Mouse (Mus musculus): ENCODE measurements around the gene Rab6a. TPM values are rescaled to one million over a fixed set of nuclear protein-coding genes. Genes with fewer than 3 reads are reported as not detected.

Gene Rab6a
- polyA plus RNA-seq, 1 experiment = 17.2 TPM

- DNase-seq (ENCODE audit: low read depth, low spot score) = no peak
- WGBS = 88% methylated on average over 4 of the region's 4 CpGs
Measured at GRCm38 (mm10) chr7:100616121-100616857, 9.1 kb downstream of the Rab6a start.

DNA sequence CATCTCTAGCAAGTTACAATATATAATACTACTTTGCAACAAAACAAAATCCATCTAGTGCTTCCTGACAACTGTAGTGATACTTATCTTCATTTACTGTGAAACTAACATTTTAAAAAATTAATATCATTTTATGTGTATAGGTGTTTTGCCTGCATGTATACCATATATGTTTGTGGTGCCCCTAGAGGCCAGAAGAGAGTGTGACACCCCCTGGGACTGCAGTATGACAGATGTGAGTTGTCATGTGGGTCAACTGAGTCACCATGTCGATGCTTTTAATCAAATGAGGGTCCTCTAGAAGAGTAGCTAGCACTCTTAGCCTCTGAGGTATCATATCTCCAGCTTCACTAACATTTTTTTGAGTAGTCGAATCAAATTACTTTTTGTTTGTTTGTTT lies 15.1 kb downstream of the Rab6a start:
- no peak for DNase-seq (ENCODE audit: low read depth, low spot score)
- 79% methylated on average over 2 of the region's 2 CpGs for WGBS

DNA sequence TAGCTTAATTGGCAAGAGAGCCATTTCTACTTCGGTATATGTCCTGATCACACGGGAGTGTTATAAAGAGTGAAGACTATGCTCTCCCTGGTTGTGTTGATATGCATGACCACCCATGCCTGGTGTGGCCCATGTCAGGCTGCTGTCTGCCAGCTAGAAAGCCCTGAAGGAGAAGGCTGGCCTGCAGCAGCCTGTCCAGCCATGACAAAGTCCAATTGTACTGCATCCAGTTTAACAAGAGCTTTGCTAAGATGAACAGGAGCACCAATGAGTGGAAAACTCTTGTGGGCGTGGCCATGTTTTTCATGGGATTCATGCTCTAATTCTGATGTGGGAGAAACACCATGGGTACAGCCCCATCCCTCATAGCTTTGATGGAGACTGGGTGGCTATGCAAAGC lies 17.3 kb downstream of the Rab6a start:
- no peak for DNase-seq (ENCODE audit: low read depth, low spot score)
- WGBS = 55% methylated on average over 3 of the region's 3 CpGs

DNA sequence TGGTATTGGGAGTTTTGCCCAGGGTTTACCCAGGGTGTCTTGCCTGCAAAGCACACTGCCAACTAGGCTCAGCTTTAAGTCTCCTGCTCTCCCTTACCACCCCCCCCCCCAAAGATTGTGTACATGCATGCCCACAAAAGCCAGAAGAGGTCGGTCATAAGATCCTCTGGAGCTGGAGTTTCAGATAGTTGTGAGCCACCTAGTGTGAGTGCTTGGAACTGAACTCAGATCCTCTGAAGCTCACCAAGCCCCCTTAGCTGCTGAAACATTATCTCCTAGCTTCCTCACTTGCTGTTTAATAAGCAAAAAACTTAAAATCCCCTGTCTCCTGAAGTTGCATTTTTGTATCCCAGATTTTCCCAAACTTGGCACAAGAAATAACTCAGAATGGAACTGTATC lies 30.4 kb downstream of the Rab6a start:
- WGBS = 10% methylated on average over 1 of the region's 1 CpGs
- no peak for DNase-seq (ENCODE audit: low read depth, low spot score)

GRCm38 (mm10) chr7:100642413-100642812 lies 35.2 kb downstream of the Rab6a start:
- DNase-seq (ENCODE audit: low read depth, low spot score) = no peak
- WGBS = 56% methylated on average over 4 of the region's 4 CpGs

- DNase-seq (ENCODE audit: low read depth, low spot score) = peak; percentile 14
- 48% methylated on average over 3 of the region's 3 CpGs for WGBS
Measured at GRCm38 (mm10) chr7:100645147-100645546, 37.9 kb downstream of the Rab6a start.

DNA sequence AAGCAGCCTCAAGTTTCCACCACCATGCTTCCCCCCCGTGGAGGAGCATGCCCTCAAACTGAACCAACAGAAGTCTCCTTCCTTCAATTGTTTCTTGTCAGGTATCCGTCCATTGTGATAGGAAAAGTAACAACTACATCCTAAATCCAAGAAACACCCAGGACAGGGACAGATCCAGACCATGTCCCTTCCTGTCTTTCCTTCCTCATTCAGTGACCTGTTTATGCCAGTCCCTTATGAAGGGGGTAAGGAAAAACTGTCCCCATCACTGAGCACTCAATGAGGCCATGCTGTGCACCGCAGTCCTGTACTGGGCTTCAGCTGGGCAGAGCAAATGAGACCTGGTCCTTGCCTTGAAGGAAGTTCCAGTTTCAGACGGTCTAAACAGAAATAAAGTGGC lies 41.9 kb downstream of the Rab6a start:
- DNase-seq (ENCODE audit: low read depth, low spot score) = no peak
- 74% methylated on average over 4 of the region's 4 CpGs for WGBS

- 82% methylated on average over 8 of the region's 8 CpGs for WGBS
- DNase-seq (ENCODE audit: low read depth, low spot score) = no peak
Measured at GRCm38 (mm10) chr7:100649826-100650225, 42.6 kb downstream of the Rab6a start.

DNA sequence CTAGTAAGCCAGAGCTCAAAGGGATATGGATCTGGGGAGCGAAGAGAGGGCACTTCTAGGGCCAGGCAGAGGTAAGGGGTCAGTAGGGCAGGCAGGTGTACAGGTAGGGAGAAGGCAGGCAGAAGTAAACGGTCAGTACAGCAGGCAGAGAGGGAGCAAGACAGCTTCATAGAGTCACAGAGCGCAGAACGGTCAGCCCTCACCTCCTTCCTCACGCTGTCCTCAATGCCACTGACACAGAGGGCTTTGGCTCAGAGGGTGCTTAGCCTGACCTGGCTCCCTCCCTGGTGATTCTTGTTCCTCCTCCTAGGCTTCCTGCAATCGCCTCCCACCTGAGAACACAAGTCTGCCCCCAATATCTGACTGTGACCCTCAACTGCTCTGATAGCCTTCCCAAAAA lies 43.2 kb downstream of the Rab6a start:
- 81% methylated on average over 6 of the region's 6 CpGs for WGBS
- DNase-seq (ENCODE audit: low read depth, low spot score) = no peak

- no peak for DNase-seq (ENCODE audit: low read depth, low spot score)
Measured at GRCm38 (mm10) chr7:100651011-100651410, 43.8 kb downstream of the Rab6a start.

DNA sequence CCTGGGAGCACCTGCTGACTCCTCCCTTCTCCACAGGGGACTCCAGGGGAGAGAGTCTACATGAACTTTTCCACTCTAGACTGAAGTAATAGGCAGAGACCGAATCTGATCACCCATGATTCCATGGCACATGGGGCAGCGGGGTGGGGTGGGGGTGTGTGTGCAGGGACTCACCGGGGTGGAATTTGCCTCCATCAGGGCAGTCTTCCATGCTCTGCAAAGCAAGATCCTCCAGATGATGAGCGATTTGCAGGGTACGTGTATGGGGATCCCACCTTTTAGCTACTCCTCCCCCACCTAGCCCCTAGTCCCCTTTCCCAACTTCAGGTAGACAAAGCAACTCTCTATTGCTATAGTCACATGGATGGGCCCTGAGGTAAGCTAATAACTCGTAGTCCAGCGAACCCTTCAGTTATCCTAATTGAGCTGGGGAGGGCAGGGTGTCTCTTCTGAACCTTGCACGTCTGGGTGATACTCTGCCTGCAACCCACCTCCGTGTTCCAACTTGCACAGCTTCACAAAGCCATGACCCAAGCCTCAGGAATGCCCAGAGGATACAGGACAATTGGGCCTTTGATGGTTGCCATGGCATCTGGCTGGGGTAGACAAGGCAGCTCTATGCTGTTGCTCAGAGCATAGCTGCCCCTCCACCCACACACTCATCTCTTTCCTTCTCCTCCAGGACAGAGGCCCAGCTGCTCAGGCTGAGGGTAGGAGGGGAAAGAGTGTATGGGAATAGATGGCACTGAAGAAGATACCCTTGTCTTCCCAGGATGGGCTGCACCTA lies 46.5 kb downstream of the Rab6a start:
- WGBS = 86% methylated on average over 9 of the region's 9 CpGs
- DNase-seq (ENCODE audit: low read depth, low spot score) = no peak

More at GRCm38 (mm10) chr7:100651011-100651410, 43.8 kb downstream of the Rab6a start:
- 54% methylated on average over 4 of the region's 4 CpGs for WGBS

DNA sequence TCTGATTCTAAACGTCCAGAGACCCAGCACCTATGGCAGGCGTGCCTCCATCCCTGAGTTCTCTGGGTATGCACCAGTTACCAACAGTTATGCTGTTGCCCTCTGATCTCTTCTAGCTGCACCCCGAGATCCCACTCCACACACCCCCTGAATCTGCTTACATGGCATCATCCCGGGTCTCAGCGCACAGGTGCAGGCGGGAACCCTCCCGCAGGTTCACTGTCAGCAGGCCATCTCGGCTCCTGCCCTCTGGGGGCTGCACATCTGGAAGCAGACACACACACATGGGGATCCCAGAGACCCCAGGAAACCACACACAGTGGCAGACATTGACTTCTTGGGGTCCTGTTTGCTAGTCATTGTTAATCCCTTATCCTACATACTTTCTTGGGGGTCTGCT lies 47.2 kb downstream of the Rab6a start:
- 90% methylated on average over 8 of the region's 8 CpGs for WGBS
- DNase-seq (ENCODE audit: low read depth, low spot score) = no peak

- 53% methylated on average over 5 of the region's 5 CpGs for WGBS
- no peak for DNase-seq (ENCODE audit: low read depth, low spot score)
Measured at GRCm38 (mm10) chr7:100656739-100657138, 49.5 kb downstream of the Rab6a start.

DNA sequence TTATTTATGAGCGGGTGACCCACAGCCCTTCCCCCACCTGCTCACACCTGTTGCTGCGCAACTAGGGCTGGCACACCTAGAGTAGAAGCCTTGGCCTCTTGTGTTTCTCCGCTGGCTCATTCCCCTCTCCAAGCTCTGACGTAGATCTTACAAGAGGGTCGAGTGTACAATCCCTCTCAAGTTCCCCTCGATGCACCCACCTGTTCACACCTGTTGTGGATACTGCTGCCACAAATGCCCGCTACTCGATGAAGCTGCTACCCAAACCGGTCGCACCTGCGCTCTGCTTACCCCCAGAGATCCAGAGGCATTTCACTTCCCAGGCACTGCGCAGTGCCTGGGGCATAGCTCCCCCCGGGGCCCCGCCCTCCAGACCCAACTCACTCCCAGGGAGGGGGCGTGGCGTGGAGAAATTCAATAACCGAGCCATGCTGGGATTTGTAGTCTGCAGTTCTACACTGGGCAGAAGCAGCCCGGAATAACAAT lies 50.9 kb downstream of the Rab6a start:
- no peak for DNase-seq (ENCODE audit: low read depth, low spot score)
- WGBS = 25% methylated on average over 18 of the region's 18 CpGs

- no peak for DNase-seq (ENCODE audit: low read depth, low spot score)
Measured at GRCm38 (mm10) chr7:100661264-100661663, 54.1 kb downstream of the Rab6a start.

GRCm38 (mm10) chr7:100662231-100662630 lies 55.0 kb downstream of the Rab6a start, which contains the start of gene Plekhb1:
Plekhb1 (minus strand) TSS chr7:100662414.
- 76% methylated on average over 8 of the region's 8 CpGs for WGBS
- no peak for DNase-seq (ENCODE audit: low read depth, low spot score)

More at GRCm38 (mm10) chr7:100661264-100661663, 54.1 kb downstream of the Rab6a start:
- WGBS = 87% methylated on average over 7 of the region's 7 CpGs

GRCm38 (mm10) chr7:100663190-100663589 lies 56.0 kb downstream of the Rab6a start:
- peak; percentile 61 for DNase-seq (ENCODE audit: low read depth, low spot score)
- WGBS = 2% methylated on average over 13 of the region's 13 CpGs

DNA sequence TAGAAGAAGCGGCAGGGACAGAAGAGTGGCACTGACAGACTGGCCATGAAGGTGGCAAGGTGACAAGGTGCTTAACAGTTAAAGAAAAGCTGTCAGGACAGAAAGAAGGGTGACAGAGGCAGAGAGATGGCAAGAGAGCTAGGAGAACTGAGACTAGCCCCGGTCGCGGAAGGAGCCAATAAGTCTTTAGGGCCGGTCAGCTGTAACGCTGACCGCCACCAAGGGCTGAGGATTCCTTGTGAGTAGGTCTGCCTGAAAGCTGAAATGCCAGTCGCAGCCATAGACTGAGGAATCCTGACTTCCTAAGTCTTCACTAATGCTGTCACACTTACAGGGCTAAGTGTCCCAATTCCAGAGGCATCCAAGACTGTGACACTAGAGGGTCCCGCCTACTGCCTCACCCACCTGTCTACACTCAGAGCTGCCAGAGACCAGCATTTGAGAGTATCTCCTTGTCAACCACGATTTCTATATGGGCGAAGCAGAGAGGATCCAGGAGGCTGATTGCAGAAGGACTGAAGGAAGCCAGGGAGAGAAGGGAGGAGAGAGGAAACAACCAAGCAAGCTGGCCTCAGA lies 56.6 kb downstream of the Rab6a start:
- DNase-seq (ENCODE audit: low read depth, low spot score) = no peak
- WGBS = 59% methylated on average over 11 of the region's 11 CpGs

- no peak for DNase-seq (ENCODE audit: low read depth, low spot score)
- 84% methylated on average over 5 of the region's 5 CpGs for WGBS
Measured at GRCm38 (mm10) chr7:100670646-100671045, 63.4 kb downstream of the Rab6a start.

- WGBS = 68% methylated on average over 7 of the region's 7 CpGs
- DNase-seq (ENCODE audit: low read depth, low spot score) = no peak
Measured at GRCm38 (mm10) chr7:100673452-100673851, 66.2 kb downstream of the Rab6a start.

Data from large intestine, adult 2 months (tissue).